Mouse (Mus musculus): Measurements from ENCODE around the gene Ssx2ip. TPM values are rescaled to one million over a fixed set of nuclear protein-coding genes. Genes with fewer than 3 reads are reported as not detected.

Gene Ssx2ip
- polyA plus RNA-seq, 1 experiment from 2014 or later, result 35.8 TPM

DNA sequence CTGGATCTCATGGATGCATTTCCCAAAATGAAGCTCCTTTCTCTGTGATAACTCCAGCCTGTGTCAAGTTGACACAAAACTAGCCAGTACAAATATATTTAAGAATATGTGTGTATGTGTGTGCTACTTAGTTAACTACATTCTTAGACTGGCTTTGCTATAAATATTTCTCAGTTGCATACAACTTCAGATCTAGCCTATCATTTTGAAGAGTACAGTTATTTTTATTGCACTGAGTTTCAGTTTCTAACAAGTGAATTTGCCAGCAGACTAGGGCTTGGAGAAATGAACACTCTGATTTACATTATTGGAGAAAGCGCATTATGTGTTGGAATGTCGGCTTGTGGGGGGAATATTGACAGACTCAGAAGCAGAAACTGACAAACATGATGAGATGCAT is 23.6 kb upstream of the Ssx2ip start:
- 96% methylated on average over 2 of the region's 2 CpGs for WGBS
- peaks cover 16% of the 10 kb centered on the region; the same call in 1 of the 2 replicates for H3K4me1 ChIP-seq
- no peaks in the 10 kb centered on the region for H3K27me3 ChIP-seq (ENCODE audit: insufficient read depth, poor library complexity, severe bottlenecking)
- H3K4me3 ChIP-seq, result no peak overlapping the region
- no peak overlapping the region for H3K27ac ChIP-seq
- no peaks in the 10 kb centered on the region; the same call in 1 of the 2 replicates for H3K9me3 ChIP-seq
- peak; percentile 9 for DNase-seq (ENCODE audit: low spot score)
- no peaks in the 10 kb centered on the region for H3K36me3 ChIP-seq

DNA sequence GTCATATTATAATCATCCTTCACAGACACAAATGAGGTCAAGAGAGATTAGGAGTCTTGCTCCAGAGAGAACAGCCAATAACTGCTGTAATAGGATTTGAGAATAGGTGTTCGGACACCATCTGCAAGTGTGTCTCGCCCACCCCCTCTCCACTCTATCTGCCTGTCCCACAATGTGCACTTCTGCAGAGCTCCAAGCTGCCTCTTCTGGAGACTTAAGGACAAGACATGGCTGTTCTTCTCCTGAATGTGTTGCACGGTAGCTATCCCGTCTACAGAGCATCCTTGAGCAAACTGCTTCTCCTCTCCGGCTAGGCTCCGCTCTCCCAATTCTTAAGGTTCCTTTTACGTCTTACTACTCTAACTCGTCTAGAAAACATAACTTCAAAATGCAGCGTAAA is 23.0 kb upstream of the Ssx2ip start:
- Histone ChIP-seq H3K27ac (no peak overlapping the region), H3K4me1 (peaks cover 16% of the 10 kb centered on the region; the same call in 1 of the 2 replicates), H3K9me3 (no peaks in the 10 kb centered on the region; the same call in 1 of the 2 replicates), H3K27me3 (ENCODE audit: insufficient read depth, poor library complexity, severe bottlenecking) (no peaks in the 10 kb centered on the region), H3K4me3 (no peak overlapping the region), H3K36me3 (no peaks in the 10 kb centered on the region)
- peak; percentile 38 for DNase-seq (ENCODE audit: low spot score)
- 86% methylated on average over 9 of the region's 9 CpGs for WGBS

DNA sequence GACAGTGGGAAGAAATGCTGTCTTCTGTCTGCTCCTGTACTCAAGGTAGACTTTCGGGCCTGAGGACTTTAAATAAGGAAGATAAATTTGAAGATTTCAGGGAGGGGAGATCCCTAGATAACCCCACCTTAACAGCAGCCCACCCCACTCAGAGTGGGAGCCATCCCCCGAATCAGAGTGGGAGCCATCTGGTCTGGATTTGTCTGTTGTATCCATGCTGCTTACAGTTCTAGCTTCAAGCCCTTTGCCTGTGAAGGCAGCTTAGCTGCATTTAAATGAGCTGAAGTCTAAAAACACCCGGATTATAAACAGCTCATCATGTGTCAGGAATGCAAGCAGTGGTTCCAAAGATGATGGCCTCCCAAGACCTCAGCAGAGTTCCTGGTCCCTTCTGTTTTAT is 17.6 kb upstream of the Ssx2ip start:
- no peak overlapping the region for H3K4me3 ChIP-seq
- H3K36me3 ChIP-seq, result no peaks in the 10 kb centered on the region
- H3K4me1 ChIP-seq, result 0 out of 2 replicates have a peak, but pooled peaks cover 2% of the 10 kb centered on the region

DNA sequence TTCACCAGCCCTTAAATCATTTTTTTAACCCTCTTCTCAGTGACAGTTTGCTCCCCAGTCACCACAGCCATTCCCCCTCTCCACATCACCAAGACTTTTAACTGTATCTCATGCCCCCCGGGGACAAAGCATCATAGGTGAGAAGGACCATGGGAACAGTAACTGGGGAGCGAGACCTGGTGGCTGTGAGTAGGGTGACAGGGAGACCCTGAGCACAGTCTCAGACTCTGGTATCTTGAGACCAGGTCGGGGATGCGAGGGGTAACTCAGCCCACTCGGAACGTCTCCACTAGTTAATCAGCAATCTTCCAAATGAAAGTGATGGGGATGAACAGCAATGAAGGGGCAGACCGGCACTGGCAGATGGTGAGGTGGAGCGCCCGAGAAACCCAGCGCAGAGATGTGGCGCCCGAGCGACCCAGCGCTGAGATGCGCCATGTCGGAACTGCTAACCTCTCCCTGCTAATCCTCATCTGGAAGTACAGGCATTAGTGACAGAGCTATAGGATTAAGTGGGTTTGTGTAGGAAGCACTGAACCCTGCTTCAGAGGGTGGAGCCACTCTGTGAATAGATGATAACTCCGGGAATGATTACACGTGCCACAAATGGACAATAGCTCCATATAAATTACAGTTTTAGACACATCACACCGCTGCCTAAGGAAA is 11.7 kb upstream of the Ssx2ip start:
- Histone ChIP-seq H3K4me3 (peak overlapping the region; percentile 9; the same call in 1 of the 2 replicates), H3K9me3 (no peaks in the 10 kb centered on the region), H3K4me1 (peaks cover 11% of the 10 kb centered on the region), H3K27ac (peak overlapping the region; percentile 49; the same call in 1 of the 2 replicates), H3K36me3 (no peaks in the 10 kb centered on the region), H3K27me3 (ENCODE audit: insufficient read depth, poor library complexity, severe bottlenecking) (no peaks in the 10 kb centered on the region)
- DNase-seq (ENCODE audit: low spot score), result no peak
- WGBS, result 66% methylated on average over 19 of the region's 19 CpGs

More for the DNA sequence above, 17.6 kb upstream of the Ssx2ip start:
- WGBS, result 66% methylated on average over 3 of the region's 3 CpGs
- Histone ChIP-seq H3K27me3 (ENCODE audit: insufficient read depth, poor library complexity, severe bottlenecking) (no peaks in the 10 kb centered on the region), H3K9me3 (no peaks in the 10 kb centered on the region; the same call in 1 of the 2 replicates), H3K27ac (no peak overlapping the region)
- DNase-seq (ENCODE audit: low spot score), result peak; percentile 22

DNA sequence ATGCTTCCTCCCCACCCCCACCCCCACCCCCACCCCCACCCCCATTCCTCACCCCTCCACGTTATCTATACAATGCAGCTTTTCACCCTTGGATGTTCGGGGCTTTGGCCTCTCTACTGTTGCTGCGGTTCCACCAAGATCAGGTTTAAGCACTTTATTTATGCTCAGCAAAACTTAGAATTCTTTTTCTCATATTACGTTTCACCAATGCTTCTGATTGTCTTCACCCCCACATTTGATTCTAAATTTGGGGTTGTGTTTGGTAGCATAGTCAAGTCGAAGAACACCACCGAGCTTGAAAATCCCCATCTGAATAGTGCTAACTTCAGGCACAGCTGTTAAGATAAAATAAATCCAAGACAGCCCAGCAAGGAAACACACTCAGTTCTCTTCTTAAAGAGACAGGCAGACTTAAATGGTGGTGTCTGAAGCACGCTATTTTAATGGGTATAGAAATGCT is 10.8 kb upstream of the Ssx2ip start:
- H3K27me3 ChIP-seq (ENCODE audit: insufficient read depth, poor library complexity, severe bottlenecking), result no peaks in the 10 kb centered on the region
- WGBS, result 23% methylated on average over 7 of the region's 7 CpGs
- H3K27ac ChIP-seq, result peak overlapping the region; percentile 42; the same call in 1 of the 2 replicates
- peak overlapping the region; percentile 9; the same call in 1 of the 2 replicates for H3K4me3 ChIP-seq
- no peaks in the 10 kb centered on the region for H3K36me3 ChIP-seq
- no peaks in the 10 kb centered on the region for H3K9me3 ChIP-seq
- H3K4me1 ChIP-seq, result peaks cover 11% of the 10 kb centered on the region
- DNase-seq (ENCODE audit: low spot score), result no peak

DNA sequence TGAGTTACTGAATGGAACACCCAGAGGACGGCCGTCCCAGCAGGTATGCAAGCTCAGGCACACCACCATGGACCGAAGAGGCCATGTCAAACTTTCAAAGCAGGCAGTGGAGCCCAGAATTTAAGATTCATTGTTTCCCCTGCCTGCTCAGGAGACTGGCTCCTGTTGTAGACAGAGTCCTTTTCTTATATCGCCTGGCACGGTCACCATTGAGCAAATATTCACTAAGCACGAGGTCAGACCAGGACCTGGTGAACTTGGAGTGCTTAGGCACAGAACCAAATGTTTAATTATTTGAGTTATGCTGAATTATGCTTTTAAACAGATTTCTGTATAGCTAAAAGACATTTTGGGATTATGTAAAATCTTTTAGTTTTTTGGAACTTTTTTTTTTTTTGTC is 8.2 kb upstream of the Ssx2ip start:
- no peak overlapping the region for H3K27ac ChIP-seq
- WGBS, result 82% methylated on average over 6 of the region's 6 CpGs

DNA sequence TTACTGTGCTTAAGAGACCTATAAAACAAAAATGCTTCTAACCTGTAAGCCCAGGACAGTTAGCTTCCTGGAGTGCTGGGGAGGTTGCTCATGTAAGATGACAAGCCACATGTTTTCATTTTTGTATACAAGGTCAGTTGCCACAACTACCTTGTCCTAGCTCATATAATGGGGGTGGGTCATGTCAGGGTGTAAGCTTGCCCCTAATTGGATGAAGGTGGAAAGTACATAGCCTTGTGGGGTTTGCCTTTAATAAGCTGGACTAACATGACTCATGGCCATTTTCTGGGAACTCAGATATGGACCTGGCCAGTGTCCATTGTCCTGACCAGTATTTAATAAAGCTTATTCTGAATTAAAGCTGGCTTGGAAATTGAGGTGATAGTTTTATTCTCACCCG is 7.5 kb upstream of the Ssx2ip start:
- Histone ChIP-seq H3K4me3 (no peak overlapping the region), H3K9me3 (no peaks in the 10 kb centered on the region), H3K27me3 (ENCODE audit: insufficient read depth, poor library complexity, severe bottlenecking) (no peaks in the 10 kb centered on the region), H3K27ac (no peak overlapping the region), H3K36me3 (no peaks in the 10 kb centered on the region), H3K4me1 (peaks cover 9% of the 10 kb centered on the region)
- DNase-seq (ENCODE audit: low spot score), result no peak
- 76% methylated on average over 1 of the region's 1 CpGs for WGBS

More for the DNA sequence above, 8.2 kb upstream of the Ssx2ip start:
- Histone ChIP-seq H3K9me3 (no peaks in the 10 kb centered on the region), H3K27me3 (ENCODE audit: insufficient read depth, poor library complexity, severe bottlenecking) (no peaks in the 10 kb centered on the region), H3K4me3 (no peak overlapping the region), H3K4me1 (peaks cover 9% of the 10 kb centered on the region), H3K36me3 (no peaks in the 10 kb centered on the region)
- DNase-seq (ENCODE audit: low spot score), result no peak

DNA sequence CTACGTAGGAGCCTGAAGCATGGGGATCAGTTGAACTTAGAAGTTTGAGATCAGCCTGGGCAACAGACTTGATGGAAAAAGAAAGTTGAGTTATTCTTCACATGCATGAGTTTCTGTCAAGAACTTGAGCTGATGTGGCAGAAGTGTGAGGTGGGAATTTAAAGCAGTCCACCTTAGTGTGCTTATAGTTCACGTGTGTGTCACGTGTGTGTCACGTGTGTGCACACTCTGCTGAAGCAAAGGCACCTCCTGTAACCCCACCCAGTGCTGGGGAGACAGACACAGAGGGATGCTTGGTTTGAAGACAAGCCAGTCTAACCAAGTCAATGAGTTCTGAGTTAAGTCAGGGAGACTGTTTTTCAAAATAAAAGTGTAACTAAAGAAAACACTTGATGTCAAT is 6.6 kb upstream of the Ssx2ip start:
- WGBS, result 71% methylated on average over 4 of the region's 4 CpGs
- H3K27me3 ChIP-seq (ENCODE audit: insufficient read depth, poor library complexity, severe bottlenecking), result no peaks in the 10 kb centered on the region
- H3K4me3 ChIP-seq, result no peak overlapping the region
- no peak overlapping the region for H3K27ac ChIP-seq
- peaks cover 3% of the 10 kb centered on the region; the same call in 1 of the 2 replicates for H3K9me3 ChIP-seq
- no peak for DNase-seq (ENCODE audit: low spot score)
- no peaks in the 10 kb centered on the region for H3K36me3 ChIP-seq
- H3K4me1 ChIP-seq, result peaks cover 8% of the 10 kb centered on the region

DNA sequence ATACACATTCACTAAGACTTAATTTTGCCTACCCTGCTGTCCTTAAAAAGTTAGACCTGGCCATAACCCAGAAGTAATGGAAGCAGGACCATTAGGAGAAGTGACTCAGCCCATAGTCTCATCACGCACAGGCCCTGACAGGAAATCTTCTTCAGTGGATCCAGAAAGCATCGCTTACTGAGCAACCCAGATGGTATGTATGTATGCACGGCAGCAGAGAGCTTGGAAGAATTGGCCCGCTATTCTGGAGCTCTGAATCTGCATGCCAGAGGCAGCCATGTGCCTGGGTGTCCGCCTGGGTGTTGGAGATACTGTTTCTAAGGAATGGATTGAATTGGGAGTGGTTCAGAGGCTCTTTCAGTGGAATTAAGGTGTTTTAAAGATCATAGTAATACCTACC is 5.2 kb upstream of the Ssx2ip start:
- DNase-seq (ENCODE audit: low spot score), result no peak
- Histone ChIP-seq H3K27me3 (ENCODE audit: insufficient read depth, poor library complexity, severe bottlenecking) (no peaks in the 10 kb centered on the region), H3K9me3 (peaks cover 5% of the 10 kb centered on the region; the same call in 1 of the 2 replicates), H3K36me3 (no peaks in the 10 kb centered on the region), H3K4me3 (no peak overlapping the region), H3K27ac (no peak overlapping the region), H3K4me1 (peaks cover 2% of the 10 kb centered on the region; the same call in 1 of the 2 replicates)
- WGBS, result 86% methylated on average over 5 of the region's 5 CpGs

DNA sequence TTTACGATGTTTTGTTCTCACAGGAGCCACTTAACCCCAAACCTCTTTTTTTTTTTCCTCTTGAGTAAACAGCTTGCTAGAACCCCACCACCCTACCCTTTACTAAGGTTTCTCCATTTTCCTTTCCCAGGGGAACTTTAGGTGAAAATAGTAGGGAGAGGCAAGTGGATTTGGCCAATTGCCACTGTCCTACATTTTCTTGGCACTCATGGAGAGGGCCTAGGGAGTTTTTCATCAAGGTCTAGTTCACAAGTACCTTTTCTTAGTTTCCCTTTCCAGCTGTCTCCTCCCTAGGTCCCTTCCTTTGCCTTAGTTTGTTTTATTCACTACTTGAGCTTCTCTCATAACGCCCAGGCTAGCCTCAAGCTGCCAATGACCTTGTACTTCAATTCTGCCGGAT is 672 bp upstream of the Ssx2ip start:
- 45% methylated on average over 3 of the region's 3 CpGs for WGBS
- H3K27ac ChIP-seq, result peak overlapping the region; percentile 95
- no peak for DNase-seq (ENCODE audit: low spot score)

DNA sequence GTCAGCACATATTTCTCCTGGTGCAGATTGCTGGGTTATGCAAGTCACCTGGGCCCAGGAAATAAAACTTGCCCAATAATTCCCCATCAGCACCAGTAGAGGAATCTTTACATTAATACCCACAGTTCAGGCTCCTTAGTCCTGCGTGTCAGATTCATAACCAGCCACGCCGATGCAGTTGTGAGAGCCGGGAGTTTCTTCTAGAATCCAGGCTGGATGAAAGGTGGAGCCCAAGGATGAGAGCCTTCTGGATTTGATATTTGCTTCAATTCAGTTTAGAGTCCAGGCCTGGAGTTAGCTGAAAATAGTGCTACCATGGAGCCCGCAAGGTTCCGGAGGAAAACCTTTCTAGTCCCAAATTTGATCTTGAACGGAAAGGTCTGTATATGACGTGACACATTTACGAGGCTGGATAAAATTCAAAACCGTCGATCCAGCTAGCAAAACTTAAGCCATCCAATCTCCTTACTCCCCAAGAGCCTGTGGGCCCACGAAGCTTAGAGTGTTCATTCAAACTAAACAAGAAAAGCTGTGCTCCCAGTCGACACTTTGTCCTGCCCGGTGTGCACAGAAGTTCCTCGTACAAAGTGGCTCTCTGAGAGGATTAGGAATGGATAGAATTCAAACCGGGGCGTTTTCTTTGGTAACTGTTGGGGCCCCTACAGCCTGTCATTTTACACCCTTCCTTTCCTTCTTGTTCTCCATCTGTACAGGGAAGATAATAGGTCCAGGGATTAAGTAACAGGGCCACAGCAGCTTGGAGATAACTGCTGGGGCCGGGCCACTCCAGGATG is 968 bp downstream of the Ssx2ip start:
- WGBS, result 29% methylated on average over 18 of the region's 18 CpGs
- Histone ChIP-seq H3K36me3 (no peaks in the 10 kb centered on the region), H3K27me3 (ENCODE audit: insufficient read depth, poor library complexity, severe bottlenecking) (no peaks in the 10 kb centered on the region), H3K9me3 (peaks cover 5% of the 10 kb centered on the region; the same call in 1 of the 2 replicates), H3K27ac (peak overlapping the region; percentile 95), H3K4me3 (peak overlapping the region; percentile 98), H3K4me1 (peaks cover 29% of the 10 kb centered on the region)
- peak; percentile 88 for DNase-seq (ENCODE audit: low spot score)

More for the DNA sequence above, 672 bp upstream of the Ssx2ip start:
- Histone ChIP-seq H3K27me3 (ENCODE audit: insufficient read depth, poor library complexity, severe bottlenecking) (no peaks in the 10 kb centered on the region), H3K4me1 (peaks cover 23% of the 10 kb centered on the region), H3K36me3 (no peaks in the 10 kb centered on the region), H3K4me3 (peak overlapping the region; percentile 98), H3K9me3 (peaks cover 5% of the 10 kb centered on the region; the same call in 1 of the 2 replicates)

DNA sequence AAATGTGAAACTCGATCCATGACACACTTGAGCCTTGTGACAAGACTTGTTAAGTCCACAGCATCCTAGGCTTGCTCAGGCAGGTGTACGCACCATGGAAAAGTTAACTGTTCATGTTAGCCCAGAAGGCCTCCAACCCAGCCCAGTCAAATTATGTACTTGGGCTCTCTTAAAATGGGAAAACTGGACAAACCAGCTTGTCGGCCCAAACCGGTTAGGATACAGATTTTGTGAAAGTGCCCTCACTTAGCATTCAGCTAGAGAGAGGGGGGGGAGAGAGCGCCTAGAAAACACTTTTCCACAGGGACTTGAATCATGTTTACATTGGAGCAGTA is 1.5 kb downstream of the Ssx2ip start:
- no peaks in the 10 kb centered on the region for H3K36me3 ChIP-seq
- H3K4me3 ChIP-seq, result peak overlapping the region; percentile 98
- WGBS, result 37% methylated on average over 5 of the region's 5 CpGs
- peak overlapping the region; percentile 95; the same call in 1 of the 2 replicates for H3K27ac ChIP-seq
- H3K27me3 ChIP-seq (ENCODE audit: insufficient read depth, poor library complexity, severe bottlenecking), result no peaks in the 10 kb centered on the region
- peaks cover 30% of the 10 kb centered on the region for H3K4me1 ChIP-seq
- H3K9me3 ChIP-seq, result peaks cover 5% of the 10 kb centered on the region; the same call in 1 of the 2 replicates
- DNase-seq (ENCODE audit: low spot score), result no peak
